Mouse (Mus musculus) gastrocnemius, adult 2 months (tissue): ENCODE measurements around the gene Phlda1. TPM values are rescaled to one million over a fixed set of nuclear protein-coding genes. Genes with fewer than 3 reads are reported as not detected.
A peak's percentile ranks its signal among the peaks of the same experiment; 100 is the strongest.
"Not testable (repeated sequence)": the region's sequence is repeated elsewhere in the genome, so short reads cannot be mapped to it uniquely, and the experiment has no call there.

ENCODE experiments used
- DNase-seq: peaks from one replicate; pipeline ENCODE4 v3.0.0; 2022
- H3K27ac ChIP-seq: fragments of 200-600 bp; 2 replicates; pipeline ENCODE4 v1.8.1; 2022; ENCODE audit warnings: mild to moderate bottlenecking
- H3K4me3 ChIP-seq: fragments of 200-600 bp; 2 replicates; pipeline ENCODE4 v1.8.1; 2022; ENCODE audit warnings: mild to moderate bottlenecking, moderate library complexity
- CTCF ChIP-seq: fragments of 200-600 bp; IDR thresholded peaks from 2 replicates; pipeline ENCODE4 v1.8.1; 2022; ENCODE audit warnings: antibody characterized with exemption, mild to moderate bottlenecking, moderate library complexity
- intact Hi-C: fragments of 180-260 bp; cut with DNase I; formaldehyde crosslinking; loops from one replicate; pipeline ENCODE4 v1.15.1; 2025
- total RNA-seq, 2 experiments: library from RNA; stranded (reverse); gene quantifications; 2 replicates each; pipeline ENCODE4 v1.2.3; 2021

The Phlda1 gene
- total RNA-seq, 2 experiments from 2014 or later = 4.2 to 4.9 TPM

DNA sequence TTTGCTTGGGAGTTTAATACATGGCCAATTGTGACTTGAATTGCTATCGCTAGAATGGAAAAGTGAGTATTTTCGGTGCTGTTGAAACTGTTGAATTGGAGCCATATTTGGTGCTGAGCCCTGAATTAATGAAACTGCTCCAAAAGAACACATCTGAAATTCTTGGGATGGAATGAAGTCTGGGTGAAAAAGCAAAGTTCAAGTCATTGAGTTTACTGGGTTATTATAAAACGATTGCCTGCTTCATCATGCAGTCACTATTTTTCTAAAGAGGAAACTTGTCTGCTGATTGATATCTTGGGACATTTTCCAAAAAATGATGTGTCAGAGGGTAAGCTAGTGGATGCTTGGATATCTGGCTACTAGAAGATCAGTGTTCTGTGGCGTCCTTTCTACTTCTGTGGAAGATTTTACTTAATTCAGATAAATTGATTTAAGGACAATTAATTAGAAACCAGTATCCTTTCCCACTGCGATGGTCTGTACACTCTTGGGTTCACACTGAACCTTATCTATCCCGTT, 29.0 kb upstream of the Phlda1 start:
- no peak for TF ChIP-seq CTCF
- no peak overlapping the region for H3K4me3 ChIP-seq
- intact Hi-C loops = loop anchor here (10.0 kb wide), 1 partner anchor 312 kb away; the partner anchor contains the start of gene Osbpl8
- H3K27ac ChIP-seq = no peak overlapping the region
- DNase-seq = no peak

DNA sequence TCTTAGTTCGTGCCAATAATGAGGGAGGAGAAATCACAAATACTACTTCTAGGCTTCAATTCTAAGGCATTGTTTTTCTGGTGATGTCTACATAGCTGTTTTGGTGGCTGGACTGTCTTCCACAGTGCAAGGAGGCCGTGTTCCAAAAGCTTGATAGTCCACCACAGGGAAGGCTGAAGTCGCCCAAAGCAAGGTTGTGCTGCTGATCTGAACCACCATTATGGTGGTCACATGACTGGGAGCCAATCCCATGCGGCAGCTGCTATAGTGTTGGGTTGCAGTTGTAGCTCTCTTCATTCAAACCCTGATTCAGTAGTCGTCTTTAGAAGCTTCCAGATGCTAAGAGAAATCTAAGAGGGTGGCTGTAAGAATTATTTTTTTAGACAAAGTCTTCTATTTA, 26.5 kb upstream of the Phlda1 start:
- H3K4me3 ChIP-seq = no peak overlapping the region
- intact Hi-C loops = loop anchor here (10.0 kb wide), 1 partner anchor 315 kb away; the partner anchor contains the start of gene Osbpl8
- H3K27ac ChIP-seq = no peak overlapping the region
- DNase-seq = no peak
- no peak for TF ChIP-seq CTCF

DNA sequence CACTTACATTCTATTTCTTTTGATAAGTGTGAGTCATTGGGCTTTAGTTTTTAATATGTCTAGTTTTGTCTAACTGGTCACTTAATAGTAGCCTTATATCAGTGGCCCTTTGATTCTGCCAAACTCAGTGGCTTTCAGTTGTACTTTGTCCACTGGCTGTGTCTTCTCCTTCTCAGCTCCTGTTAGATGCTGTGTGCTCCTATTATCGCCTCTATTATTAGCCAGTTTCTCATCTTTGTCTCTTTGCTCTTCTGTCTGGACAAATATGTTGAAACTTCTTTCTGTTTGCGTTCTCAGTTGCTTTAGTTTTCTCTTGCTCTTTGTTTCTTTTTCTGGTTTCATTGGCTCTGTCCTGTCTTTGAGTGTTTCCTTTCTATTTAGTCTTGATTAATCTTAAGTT, 23.4 kb upstream of the Phlda1 start:
- DNase-seq = no peak
- no peak overlapping the region for H3K4me3 ChIP-seq
- intact Hi-C loops = no loop called here
- TF ChIP-seq CTCF = no peak
- H3K27ac ChIP-seq = no peak overlapping the region

DNA sequence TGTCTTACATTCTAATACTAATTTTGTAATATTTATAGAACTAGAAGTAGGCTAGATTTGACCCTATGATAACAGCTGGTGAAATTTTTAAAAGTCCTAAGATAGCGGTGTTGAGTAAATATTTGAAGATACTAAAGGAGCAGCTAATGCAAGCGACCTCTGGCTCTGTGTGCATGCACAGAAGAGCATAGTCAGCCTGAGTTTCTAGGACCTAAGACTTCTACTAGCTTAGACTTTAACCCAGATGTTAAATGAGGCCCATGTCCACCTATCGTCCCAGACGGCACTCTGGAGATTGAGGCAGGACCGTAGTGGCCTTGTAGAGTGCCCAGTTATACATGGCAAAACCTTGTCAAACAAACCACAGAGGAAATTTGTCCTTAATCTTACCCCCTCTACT, 22.0 kb upstream of the Phlda1 start:
- TF ChIP-seq CTCF = no peak
- no peak overlapping the region for H3K4me3 ChIP-seq
- no peak for DNase-seq
- no peak overlapping the region for H3K27ac ChIP-seq
- intact Hi-C loops = no loop called here

DNA sequence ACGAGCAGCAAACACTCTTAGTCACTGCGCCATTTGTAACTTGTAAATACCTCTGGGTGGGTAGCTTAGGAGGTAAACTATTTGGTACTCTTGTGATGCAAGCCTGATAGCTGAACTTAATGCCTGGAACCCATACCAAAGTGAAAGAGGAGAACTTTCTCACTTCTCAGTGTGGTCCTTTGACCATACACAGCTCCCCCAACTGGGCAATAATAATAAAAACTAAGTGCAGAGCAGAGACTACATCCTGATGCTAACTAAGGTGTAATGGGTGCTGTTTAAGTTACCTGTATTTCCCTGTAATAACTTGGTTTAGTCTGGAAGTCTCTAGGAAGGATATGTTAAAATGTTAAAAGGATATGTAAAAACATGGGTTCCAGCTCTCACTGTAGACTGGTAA, 17.3 kb upstream of the Phlda1 start:
- intact Hi-C loops = no loop called here
- no peak for DNase-seq
- no peak overlapping the region for H3K4me3 ChIP-seq
- no peak overlapping the region for H3K27ac ChIP-seq
- TF ChIP-seq CTCF = peak; percentile 10; the same call in 1 of the 2 replicates

DNA sequence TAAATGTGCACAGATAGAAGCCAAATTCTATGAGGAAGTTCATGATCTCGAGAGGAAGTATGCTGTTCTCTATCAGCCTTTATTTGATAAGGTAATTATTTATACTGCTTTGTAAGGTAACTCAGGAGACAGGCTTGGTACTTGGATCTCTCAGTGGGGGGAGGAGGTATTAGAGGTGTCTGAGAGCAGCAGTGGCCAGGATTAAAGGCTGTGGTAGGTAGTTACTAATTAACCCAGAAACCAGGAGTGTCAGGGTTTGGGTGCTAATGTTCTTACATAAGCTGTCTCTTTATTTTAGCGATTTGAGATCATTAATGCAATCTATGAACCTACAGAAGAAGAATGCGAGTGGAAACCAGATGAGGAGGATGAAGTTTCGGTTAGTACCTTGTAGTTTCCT, 16.0 kb upstream of the Phlda1 start:
- DNase-seq, H3K27ac ChIP-seq, intact Hi-C loops, H3K4me3 ChIP-seq: not testable (repeated sequence)

DNA sequence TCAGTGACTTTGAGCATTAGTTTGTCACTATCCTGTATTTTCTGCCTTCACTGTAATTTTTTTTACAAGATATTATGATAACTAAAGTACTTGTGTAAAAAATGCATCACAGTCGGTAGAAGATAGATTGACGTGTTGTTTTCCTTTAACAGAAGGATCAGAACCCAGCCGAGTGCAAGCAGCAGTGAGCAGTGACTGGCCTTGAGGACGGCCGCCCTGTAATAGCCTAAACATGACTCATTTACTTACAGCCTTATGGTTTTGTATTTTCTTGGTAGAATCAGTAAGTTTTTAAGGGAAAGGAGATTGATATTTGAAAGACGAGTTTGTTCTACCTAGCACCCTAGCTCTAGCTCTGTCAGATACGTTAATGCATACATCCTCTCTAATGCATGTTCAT, 10.2 kb upstream of the Phlda1 start:
- no peak for TF ChIP-seq CTCF
- H3K27ac ChIP-seq = no peak overlapping the region
- no peak for DNase-seq
- no peak overlapping the region for H3K4me3 ChIP-seq
- intact Hi-C loops = no loop called here

DNA sequence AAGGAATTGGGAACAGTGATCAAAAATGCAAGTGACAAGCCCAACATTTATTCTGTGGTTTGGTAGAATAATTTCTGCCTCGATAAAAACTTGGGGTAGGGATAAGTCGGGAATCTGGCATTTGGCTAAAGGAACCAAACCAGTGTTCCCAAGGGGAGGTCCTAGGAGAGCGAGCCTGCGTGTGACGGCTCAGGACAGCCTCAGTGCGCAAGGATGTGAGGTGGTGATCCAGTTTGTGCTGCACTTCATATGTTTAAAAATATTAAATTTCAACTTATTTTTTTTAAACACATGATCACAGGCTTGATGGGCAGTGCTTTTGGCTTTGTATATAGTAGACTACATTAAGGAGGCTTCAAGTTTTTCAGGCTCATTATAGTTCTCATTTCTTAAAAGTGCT, 6.2 kb upstream of the Phlda1 start:
- intact Hi-C loops = no loop called here
- no peak overlapping the region for H3K4me3 ChIP-seq
- TF ChIP-seq CTCF = no peak
- no peak overlapping the region for H3K27ac ChIP-seq
- DNase-seq = no peak

DNA sequence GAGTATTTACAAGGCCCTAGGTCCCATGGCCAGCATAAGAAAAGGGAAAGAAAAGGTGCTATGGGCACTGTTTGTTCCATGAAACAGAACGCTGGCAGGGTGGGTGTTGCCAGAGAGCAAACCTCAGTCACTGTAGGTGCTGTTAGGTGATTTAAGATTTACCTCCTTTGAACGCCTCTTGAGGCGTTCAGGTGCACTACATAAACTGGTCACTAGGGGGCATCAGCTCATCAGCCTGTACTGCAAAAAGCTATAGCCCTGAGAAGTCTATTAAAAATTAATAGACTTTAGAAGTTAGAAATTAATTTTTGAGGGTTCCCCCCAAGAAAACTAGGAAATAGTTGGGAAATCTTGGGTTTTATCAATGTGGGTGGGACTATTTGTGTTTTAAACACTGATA, 3.0 kb upstream of the Phlda1 start:
- no peak; the same call in none of the 2 replicates for TF ChIP-seq CTCF
- H3K27ac ChIP-seq = no peak overlapping the region

DNA sequence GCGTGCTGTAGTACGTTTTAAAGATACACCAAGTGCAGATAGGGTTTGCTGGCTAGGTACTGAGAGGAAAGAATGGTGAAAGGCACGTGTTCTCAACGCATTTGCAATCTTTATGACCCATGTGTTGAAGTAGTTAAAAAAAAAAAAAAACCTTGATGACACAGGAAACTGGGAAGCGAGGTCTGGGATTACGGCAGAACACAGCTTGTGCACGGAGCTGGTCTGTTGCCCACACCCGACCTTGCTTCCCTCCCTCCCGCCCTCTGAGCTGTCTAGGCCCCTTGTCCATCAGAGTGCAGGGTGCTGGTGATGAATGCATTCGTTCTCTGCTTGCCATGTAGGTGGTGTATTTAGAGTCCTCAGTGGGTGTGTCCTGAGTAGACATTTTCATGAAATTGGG, 2.4 kb upstream of the Phlda1 start:
- TF ChIP-seq CTCF = no peak
- DNase-seq = no peak
- intact Hi-C loops = loop anchor here (1.0 kb wide), 2 partner anchors 422 to 454 kb away; no protein-coding TSS in a partner anchor
- Histone ChIP-seq H3K27ac (no peak overlapping the region), H3K4me3 (no peak overlapping the region)

More for the DNA sequence above, 3.0 kb upstream of the Phlda1 start:
- no peak overlapping the region for H3K4me3 ChIP-seq
- DNase-seq = peak; percentile 80
- intact Hi-C loops = loop anchor here (1.0 kb wide), 1 partner anchor 422 kb away; no protein-coding TSS in a partner anchor

DNA sequence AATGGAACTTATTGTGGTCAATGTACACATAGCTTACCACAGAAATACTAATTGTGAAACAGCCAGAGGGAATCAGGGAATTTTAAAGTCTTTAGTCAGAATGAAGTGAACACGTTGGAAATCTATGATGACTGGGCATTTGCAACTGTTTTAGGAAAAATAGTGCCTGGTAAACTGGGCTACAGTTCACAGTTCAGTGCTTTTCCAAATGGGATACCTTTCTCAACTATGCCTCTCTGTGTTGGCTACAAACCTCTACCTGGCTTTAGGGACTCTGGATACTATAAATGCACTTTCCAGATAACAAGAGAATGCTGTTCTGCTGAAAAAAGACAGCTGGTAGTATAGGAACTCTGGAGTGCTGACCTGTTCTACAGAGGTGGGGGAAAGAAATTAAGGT, 1.5 kb upstream of the Phlda1 start:
- H3K27ac ChIP-seq = no peak overlapping the region
- H3K4me3 ChIP-seq = no peak overlapping the region
- DNase-seq = no peak
- intact Hi-C loops = loop anchor here (1.0 to 5.0 kb wide), 2 partner anchors 43 to 453 kb away; no protein-coding TSS in a partner anchor
- TF ChIP-seq CTCF = no peak

DNA sequence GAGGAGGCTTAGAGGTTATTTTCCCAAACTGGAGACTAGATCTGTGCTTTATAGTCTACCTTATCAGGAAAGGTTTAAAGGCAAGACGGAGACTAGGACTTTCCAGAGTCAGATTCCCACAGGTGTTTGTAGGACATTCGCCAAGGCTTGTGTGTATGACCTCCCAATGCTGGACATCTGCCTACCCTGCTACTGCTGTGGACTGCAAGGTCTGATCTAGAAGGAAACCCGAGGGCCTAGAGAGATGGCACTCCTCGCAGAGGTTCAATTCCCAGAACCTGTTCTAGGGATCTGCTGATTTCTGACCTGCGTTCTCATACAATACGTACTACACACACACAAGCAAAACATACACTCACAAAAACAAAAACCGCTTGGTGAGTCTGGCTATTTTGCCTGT, 680 bp upstream of the Phlda1 start:
- intact Hi-C loops = loop anchor here (5.0 kb wide), 1 partner anchor 42 kb away; no protein-coding TSS in a partner anchor
- peak overlapping the region; percentile 94; the same call in 1 of the 2 replicates for H3K4me3 ChIP-seq
- TF ChIP-seq CTCF = no peak
- H3K27ac ChIP-seq = peak overlapping the region; percentile 82; the same call in 1 of the 2 replicates
- DNase-seq = no peak

DNA sequence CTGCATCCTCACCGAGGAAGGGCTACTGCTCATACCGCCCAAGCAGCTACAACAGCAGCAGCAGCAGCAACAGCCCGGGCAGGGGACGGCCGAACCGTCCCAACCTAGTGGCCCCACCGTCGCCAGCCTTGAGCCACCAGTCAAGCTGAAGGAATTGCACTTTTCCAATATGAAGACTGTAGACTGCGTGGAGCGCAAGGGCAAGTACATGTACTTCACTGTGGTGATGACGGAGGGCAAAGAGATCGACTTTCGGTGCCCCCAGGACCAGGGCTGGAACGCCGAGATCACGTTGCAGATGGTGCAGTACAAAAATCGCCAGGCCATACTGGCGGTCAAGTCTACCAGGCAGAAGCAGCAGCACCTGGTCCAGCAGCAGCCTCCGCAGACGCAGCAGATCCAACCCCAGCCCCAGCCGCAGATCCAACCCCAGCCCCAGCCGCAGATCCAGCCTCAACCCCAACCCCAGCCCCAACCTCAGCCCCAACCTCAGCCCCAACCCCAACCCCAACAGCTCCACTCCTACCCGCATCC, 907 bp downstream of the Phlda1 start:
- DNase-seq = peak; percentile 56
- no peak for TF ChIP-seq CTCF
- intact Hi-C loops = loop anchor here (5.0 kb wide), 1 partner anchor 40 kb away; no protein-coding TSS in a partner anchor
- peak overlapping the region; percentile 94 for H3K4me3 ChIP-seq
- H3K27ac ChIP-seq = peak overlapping the region; percentile 93
